Mouse (Mus musculus) right cerebral cortex, postnatal 36 days (tissue): ENCODE data around the gene Kif22.

ENCODE experiments used
- DNase-seq, 2 experiments: peaks; one replicate each; pipeline ENCODE4 v3.0.0; 2022; ENCODE audit warnings: low spot score in 2 of 2, mixed read lengths in 1 of 2

Gene Kif22

DNA sequence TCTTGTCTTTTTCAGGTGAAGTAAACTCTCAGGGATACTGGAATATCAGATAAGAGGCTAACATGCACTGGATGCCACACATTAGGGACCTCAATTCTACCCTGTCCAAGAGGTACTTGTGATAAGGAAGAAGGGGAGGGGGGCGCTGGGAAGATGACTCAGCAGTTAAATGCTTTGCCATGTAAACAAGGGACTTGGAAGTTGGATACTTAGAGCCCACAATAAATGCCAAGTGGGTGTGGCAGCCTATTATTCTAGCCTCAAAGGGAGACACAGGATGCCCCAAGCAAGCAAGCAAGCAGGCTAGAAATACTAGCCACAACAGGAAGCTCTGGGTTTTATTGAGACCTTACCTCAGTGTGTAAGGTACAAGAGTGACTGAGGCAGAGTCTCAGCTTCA, 11.0 kb downstream of the Kif22 start:
- DNase-seq = no peak

- no peak for DNase-seq
These were observed 12.1 kb downstream of the Kif22 start for GRCm38 (mm10) chr7:127030172-127030571.

GRCm38 (mm10) chr7:127027885-127028284, 14.4 kb downstream of the Kif22 start:
- no peak for DNase-seq

DNA sequence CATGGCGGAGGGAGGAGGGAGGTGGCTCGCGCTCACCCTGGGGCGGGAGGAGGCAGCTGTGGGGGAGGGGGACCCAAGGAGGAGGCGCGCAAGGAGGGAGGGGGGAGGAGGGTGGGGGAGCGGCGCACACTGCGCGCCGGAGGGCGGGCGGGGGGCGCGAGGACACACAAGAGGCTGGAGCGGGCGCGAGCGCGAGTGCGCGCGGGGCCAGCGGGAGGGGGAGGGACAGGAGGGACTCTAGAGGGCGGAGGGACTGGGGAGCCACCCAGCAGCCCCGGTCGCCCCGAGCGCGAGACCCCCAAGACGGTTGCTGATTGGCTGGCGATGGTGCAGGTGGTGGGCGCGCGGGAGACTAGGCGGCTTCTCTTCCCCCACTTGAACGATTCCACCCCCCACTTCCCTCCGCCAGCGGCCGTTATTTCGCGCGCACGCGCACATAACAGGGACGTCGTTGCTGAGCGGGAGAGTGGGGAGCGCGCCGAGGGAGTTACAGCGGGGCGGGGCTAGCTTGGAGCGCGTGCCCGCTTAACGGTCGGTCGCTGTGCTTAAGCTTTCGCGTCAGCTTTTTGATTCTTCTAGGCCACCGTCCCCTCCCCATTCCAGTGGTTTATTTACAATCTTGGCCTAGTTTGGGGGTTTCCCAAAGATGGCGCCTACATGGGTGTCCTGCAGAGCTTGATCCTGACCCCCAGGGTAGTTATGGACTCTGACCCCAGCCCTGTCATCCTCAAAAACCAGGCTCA, 15.1 kb downstream of the Kif22 start, which contains the start of gene Maz:
TSS of gene Maz (minus strand) at position 54 of the 743 bp plus-strand sequence.
- DNase-seq = peak; percentile 98 to 99

GRCm38 (mm10) chr7:127026616-127026983, 15.7 kb downstream of the Kif22 start:
- no peak for DNase-seq

DNA sequence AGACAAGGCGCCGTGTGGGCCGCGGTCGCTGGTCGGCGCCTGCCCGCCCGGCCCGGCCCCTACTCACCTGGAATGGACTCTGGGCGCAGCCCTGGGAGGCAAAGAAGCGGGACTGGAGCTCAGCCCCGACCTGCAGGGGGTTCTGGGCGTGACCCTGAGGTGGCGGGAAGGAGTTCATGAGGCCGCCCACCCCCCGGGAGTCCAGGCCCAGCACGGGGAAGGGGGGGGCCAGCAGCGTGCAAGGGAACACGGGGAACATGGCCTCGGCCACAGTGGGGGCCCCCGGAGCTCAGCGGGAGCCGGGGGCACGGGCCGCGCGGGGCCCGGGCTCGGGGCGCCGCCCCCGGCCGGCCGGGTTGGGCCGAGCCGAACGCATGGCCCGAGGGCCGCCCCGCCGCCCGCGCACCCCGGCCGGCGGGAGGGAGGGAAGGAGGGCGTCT, 16.1 kb downstream of the Kif22 start:
- no peak for DNase-seq

GRCm38 (mm10) chr7:127025556-127026160, 16.6 kb downstream of the Kif22 start:
- no peak for DNase-seq

DNA sequence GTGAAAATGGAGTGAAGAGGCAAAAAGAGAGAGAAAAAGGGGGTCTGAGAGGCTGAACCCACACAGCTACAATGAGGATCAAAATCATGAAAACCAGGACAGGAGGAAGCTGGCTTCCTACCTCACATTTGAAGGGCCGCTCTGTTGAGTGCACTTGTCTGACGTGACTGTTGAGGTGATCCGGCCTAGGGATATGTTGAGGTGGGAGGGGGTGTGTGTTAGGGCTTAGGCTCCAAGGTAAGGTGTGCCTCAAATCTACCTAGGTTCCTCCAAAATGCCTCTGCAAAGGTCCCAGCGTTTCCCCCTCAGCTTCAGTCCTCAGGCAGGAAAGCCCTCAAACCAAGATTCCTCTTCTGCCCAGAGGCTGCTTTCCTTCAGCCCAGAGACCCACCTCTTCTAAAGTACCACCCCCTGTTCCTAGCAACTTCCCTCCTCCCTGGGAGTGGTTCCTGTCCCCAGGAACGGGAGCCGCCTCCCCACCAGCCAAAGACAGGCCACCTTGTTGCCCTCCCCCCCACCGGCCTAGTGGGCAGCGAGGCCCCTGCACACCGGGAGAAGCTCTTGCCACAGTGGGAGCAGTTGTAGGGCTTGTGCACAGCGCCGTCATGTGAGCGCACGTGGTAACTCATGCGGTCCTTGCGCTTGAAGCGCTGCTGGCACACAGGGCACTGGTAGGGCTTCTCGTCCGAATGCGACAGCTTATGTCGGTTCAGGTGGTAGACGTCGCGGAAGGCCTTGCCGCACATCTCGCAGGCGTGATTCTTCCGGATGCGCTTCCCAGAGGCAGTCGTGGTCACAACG, 17.3 kb downstream of the Kif22 start:
- DNase-seq = peak; percentile 77 to 83

DNA sequence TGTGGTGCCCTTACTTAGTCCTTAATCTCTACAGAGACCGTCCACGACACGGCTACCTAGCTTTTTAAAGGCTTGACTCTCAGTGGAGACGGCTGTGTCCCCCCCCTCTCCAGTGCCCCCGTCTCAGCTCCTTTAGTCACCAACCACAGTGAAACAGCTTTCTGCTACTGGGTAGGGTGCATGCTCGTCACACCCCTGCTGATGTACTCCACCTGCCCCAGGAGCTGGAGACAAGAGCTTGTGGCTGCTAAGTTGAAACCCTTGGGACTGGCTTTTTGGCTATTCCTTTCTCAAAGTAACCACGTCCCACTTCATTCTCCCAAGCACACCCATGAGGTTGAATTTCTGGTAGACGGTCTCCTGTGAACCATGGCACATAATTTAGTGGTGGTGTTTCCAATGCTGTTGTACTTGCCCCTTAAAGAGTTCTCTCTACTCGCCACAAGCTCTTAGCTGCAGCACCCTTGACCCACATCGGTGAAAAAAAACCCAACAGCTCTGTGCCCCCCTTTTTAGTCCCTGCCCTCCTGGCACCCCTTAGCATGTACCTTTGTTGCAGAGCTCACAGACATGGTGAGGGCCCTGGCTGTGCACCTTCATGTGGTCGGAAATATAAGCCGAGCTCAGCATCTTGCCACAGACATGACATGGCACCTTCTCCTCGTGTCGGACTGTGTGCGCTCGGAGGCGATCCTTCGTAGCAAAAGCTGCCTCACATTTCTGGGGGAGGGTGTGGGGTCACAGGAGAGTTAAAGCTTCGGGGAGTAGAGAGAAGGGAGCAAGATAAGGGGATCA, 18.2 kb downstream of the Kif22 start:
- no peak for DNase-seq

DNA sequence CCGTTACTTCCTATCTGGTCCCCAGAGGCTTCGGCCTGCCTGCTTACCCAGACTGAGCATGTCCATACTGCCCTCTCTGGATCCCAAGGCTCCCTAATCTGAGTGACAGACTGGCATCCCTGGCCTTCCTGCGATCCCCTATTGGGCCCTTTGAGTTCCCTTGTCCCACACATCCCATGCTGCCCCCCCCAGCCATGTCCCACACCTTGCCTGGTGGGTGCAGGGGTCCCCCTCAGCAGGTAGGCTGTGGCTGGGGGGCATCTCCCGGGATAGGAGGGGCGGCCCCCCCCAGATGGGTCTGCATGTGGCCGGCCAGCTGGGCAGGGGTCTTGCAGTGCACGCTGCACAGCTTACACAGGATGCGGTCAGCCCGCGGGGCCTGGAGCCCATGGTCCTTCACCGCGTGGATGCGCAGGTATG, 19.0 kb downstream of the Kif22 start:
- no peak for DNase-seq

DNA sequence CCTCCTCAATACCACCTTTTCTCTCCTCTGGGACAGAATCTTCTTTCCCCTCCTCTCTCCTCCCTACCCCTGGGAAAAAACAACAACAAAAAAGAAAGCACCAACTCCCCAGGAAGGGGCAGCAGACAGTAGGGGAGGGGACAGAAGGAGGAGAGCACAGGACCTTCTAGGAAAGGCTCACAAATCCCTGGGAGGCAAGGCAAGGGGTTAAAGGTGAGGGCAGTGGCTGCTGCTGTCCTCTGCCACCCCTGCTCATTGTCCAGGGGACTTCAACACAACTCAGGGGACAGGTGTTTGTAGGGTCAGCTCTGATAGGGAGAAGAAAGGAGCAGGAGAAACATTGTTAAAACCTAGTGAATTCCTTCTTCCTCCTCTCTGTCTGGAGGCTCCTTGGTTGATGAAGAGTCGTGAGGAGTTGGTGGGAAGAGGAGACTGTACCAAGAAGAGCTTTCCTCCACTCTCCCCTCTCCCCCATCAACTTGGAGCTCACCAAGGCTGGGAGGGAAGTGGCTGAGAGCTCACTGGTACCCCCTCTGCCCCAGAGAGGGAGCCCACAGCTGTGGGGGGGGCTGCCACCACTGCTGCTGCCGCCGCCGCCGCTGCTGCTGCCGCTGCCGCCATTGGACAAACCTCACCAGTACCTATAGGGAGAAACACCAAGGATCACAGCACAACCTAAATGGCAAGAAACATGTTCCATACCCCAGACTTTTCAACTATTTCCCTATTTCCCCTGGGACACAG, 19.6 kb downstream of the Kif22 start:
- no peak for DNase-seq

DNA sequence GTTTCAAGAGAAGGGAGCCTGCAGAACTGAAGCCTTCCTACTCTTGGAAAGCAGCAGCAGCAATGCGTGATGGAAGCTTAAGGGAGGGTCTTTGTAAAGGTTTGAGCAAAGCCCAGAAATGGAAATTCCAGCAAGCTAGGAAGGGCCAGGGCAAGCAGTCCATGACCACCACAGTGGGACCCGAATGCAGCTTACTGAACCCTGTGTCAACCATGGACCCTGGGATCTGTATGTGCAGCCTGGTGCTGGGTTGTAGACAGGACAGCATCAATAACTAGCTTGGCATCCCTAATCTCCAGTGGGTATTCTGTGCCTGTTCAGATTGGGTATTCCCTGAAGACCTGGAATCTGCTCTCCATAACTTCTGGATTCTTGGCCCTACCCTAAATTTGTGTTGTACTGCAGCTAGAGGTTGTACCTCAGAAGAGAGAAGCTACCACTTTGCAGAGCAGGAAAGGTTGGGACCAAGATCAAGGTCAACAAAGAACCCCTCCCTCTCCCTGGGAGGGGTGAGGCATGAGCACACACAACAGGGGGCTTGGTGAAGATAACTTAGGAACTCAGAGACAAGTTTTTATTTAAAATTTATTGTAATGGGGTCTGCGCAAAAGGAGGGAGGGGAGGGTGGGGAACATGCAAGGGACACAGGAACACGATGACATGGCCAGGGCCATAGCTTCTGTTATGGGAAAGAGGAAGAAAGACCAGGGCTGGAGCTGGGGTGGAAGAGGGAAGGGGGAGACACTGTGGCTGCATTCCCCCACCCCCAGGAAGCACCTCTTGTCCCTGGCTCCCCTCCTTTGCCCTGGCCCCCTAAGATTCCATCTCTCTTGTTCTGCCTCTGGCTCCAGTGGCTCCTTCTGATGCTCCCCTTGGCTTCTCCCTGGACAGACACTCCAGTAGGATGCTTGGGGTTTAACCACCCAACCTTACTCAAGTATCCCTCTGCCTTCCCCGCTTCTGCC, 20.4 kb downstream of the Kif22 start:
- no peak for DNase-seq

DNA sequence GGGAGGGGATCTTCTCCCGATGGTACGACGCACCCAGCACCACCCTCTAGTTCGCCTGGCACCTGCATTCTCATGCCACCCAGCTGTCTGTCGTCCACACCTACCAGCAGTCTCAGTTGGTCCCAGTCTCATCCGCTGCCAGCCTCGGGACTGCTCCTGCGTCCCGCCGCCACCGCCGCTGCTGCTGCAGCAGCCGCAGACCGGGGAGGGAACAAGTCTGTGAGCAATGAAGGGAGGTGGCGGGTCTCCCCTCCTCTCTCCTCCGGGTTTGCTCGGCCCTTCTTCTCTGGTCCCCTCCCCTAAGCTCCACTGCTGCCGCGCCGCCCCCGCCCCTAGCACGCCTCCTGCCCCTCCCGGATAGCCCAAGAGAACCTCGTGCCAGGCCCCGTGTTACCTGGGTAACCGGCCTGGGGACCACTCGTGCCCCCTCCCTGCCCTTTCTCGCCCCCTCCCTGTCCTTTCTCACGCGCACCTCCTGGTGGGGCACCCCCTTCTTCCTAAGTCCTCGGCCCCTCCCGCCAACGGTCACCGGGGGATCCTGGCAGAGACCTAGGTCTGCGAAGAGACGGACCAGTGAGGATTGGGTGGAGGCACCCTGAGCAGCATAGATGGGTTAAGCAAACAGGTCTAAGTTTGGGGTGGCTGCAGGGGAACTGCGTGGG, 21.2 kb downstream of the Kif22 start, which contains the start of the genes Gm42742 and Prrt2:
TSS of gene Gm42742 (minus strand) at position 197 of the 662 bp plus-strand sequence.
TSS of gene Prrt2 (minus strand) at position 311 of the 662 bp plus-strand sequence.
- peak; percentile 73 to 76 for DNase-seq

DNA sequence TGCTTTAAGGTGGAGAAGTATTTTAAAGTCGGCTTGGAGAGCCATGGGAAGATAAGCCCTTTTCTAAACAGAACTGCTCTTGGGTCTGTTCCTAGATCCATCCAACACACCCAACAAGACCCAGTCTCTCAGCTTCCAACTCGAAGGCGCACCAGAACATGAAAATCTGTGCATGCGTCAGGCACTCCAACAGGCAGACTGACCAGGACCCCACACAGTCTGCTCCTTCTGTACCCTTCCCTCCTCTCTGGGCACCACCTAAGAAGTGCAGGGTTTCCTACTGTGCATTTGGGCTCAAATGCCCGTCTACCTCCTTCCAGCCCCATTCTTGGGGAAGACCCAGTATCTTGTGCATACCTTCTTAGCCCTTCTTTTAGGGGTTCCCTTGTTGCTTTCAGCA, 21.8 kb downstream of the Kif22 start:
- no peak for DNase-seq

DNA sequence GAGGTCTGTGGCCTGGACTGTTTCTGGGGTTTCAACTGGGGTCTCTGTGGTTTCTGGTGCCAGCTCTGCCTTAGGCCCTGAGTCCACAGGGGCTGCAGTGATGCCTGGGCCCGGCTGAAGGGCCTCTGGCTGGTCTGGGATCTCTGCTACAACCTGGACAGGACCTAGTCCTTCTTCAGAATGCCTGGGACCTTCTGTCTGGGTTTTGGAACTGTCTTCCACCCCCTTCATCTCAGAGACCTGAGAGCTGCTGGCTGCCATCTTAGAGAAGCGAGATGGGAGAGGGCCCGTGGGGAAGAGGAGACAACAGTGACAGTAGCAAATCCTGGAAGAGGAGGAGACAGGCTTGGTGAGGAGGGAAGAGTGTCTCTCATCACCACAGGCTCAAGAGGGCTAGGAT, 22.2 kb downstream of the Kif22 start:
- no peak for DNase-seq

DNA sequence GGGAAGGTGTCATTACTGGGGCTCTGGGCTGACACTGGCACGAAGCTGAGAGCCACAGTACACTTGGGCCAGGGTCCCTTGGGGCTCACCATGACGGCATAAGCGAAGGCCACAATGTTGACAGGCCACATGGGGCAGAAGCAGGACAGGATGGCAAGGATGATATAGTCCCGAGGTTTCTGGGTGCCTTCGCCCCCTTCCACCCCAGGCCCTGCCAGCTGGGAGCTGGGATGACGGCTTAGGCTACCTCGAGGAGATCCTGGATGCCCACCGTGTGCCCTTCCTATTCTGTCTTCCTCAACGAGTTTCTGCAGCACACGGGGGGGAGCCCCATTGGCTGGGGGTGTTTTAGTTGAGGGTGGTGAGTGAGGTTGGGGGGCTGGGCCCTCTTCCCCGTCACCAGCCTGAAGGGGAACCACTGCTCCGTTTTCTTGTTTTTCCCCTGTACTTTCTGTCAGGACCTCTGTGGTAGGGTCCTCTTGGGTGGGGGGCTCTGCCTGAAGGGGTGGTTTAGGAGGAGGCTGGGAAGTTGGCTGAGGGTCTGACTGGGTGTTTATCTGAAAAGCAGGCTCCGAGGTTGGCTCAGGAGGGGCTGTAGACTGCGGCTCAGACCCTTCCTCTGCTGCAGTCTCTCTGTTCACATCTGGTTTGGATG, 22.8 kb downstream of the Kif22 start:
- no peak for DNase-seq

- no peak for DNase-seq
These were observed 23.6 kb downstream of the Kif22 start for GRCm38 (mm10) chr7:127018416-127019305.

DNA sequence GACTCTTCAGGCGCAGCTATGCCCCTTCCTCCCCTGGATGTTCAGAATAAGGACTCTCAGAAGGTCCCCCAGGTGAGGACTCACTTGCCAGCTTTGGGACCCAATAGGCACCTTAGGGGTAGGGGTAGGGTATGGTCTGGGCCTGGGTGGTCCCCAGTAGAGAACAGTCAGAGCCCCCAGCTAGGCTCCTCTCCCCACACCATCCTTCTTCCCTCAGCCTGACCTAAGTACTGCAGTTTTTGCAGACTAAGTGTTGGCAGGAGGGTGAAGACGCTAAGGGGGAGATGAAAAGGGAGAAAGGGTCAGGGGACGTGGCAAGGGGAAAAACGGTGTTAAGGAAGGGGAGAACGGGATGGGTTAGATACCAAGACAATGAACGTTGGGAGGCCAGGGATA, 24.3 kb downstream of the Kif22 start:
- no peak for DNase-seq
